Mouse (Mus musculus): ENCODE measurements at regions not wholly inside any gene's neighbourhood (a gene's known extent, or its start where the extent isn't known, plus 50 kb on each side); places are given as distances from the start of the nearest gene placed in this dataset.
"Not testable (repeated sequence)": the region's sequence is repeated elsewhere in the genome, so short reads cannot be mapped to it uniquely, and the experiment has no call there.

DNA sequence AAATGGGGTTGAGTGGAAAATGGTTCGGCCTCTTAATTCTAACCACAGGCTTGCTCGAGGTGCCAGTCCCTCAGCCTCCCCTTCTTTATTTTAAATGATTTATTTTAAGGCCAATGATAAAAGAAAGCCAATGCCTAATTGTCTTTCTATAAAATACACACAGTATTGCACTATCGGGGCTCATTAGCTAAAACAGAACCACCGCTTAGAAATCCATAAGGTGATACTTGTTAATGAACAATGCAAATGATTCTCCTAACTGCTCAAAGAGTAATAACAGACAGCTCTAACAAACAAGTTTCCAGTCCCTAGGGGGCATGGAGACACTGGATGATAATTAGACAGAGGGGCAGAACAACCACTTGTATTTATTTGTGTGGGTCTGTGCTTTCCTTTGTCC lies 58.8 kb downstream of the Emx2 start:
- DNase-seq, result no peak

GRCm38 (mm10) chr19:59519156-59519555 lies 61.0 kb downstream of the Emx2 start:
- no peak for DNase-seq

DNA sequence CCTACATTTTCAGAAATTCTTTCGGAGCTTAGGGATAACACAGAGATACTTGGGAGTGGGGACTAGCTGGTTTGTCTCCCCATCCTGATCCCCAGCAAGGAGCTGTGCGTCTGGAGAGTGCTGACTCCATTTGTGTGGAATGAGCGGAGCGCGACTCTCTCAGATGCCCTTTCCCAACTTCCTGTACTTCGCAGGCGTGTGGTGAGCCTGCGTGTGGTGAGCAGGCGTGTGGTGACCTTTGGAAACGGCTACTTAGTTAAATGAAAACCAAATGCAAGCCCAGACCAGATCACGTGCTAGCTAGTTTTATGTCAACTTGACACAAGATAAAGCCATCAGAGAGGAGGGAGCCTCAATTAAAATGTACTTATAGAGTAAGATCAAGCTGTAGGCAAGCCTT lies 64.0 kb downstream of the Emx2 start:
- peak; percentile 56 to 66 for DNase-seq

DNA sequence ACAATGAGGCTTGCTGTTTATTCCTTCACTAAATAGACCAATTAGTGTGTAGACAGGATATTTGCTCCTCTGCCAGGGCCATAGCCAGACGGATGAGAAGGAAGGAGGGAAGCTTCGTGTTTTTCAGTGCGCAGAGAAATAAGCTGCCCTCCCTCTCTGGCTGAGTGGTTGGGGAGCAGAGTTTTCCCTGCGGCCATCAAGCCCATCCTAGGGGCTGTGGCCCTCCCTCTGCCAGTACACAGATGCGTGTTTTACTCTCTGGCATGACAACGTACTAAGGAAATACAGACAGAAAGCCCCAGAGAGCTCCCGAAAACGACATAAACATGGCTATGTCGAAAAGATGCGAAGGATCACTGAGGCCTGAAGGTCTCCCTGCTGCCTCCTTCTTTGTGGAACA lies 65.2 kb downstream of the Emx2 start:
- DNase-seq, result no peak

DNA sequence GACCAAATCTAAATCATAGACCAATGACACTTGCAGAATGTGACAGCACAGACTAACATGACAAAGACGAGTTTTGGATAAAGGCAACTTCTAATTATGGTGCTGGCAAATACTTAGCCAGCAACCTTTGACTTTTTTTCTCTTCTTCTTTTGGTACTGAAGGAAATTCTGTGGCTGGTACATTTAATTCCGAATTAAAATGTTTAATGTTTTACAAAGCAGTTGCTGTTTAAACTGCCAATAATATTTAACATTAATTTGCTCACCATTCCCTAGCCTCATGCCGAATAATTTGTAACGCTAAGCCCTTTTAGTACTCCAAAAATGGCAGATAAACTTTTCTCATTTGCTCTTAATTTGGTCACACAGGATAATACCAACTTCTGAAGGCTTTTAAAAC lies 105.9 kb downstream of the Emx2 start:
- DNase-seq, result no peak

- DNase-seq, result no peak
Measured at GRCm38 (mm10) chr19:59568907-59569306, 110.7 kb downstream of the Emx2 start.

DNA sequence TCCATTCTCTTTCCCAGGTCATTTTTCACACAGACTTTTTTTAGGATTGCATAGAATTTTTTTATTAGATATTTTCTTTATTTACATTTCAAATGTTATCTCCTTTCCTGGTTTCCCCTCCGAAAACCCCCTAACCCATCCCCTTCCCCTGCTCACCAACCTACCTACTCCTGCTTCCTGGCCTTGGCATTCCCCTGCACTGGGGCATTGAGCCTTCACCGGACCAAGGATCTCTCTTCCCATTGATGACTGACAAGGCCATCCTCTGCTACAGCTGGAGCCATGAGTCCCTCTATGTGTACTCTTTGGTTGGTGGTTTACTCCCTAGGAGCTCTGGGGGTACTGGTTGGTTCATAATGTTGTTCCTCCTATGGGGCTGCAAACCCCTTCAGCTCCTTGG lies 111.4 kb downstream of the Emx2 start:
- DNase-seq, result not testable (repeated sequence)

DNA sequence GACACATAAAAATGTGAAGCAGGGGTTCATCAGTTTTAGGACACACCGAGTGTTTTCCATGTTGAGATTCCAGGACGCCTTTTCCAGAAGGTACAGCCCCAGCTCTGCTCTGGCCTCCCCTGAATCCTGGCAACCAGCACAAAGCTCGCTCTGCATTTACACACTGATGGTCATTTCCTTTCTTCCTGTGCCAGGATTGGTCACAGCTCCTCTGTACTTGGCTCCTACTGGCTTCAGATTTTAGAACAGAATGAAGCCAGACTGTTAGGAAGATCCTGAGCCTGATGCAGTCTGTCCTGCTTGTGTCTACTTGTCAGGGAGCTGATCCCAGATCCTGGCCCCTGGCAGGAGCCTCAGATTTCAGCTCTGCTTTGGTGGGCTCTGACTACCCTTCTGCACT lies 116.2 kb downstream of the Emx2 start:
- DNase-seq, result no peak

GRCm38 (mm10) chr19:59577886-59578285 lies 119.7 kb downstream of the Emx2 start:
- no peak for DNase-seq

DNA sequence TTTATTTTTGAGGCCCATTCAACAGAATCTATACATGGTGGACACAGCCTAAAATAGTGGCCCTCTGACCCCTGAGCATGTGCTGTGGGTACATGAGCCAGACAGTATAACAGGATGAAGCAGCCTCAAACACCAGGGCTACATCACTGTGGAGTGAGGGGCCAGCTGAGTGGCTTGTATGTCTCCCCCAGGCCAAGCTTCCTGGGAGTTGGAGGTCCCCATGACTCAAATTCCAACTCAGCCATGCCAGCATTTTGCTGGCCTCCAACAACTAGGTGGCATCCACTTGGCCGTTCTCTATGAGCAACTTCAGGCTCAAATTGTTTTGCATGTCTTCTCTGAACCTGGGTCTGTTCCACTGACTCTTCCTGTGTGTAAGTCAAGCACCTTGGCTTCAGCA lies 121.5 kb downstream of the Emx2 start:
- no peak for DNase-seq

DNA sequence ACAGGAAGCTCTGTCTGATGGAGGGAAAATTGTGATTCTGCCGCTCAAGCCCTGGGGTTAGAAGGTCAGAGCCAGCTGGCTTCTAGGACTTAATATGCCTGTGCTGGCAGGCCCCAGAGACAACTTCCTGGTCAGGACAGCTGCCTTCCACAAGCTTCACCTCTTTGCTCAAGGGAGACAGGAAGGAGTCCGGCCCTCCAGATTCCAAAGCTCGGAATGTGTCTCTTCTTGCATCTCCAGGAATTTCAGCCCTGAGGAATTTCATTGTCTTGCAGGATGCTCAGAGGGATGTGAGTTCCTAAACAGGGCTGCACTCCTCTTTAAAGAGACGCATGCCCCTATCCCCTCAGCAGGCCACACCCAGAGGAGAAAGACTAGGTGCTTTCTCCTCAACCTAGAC lies 127.7 kb downstream of the Emx2 start:
- no peak for DNase-seq

DNA sequence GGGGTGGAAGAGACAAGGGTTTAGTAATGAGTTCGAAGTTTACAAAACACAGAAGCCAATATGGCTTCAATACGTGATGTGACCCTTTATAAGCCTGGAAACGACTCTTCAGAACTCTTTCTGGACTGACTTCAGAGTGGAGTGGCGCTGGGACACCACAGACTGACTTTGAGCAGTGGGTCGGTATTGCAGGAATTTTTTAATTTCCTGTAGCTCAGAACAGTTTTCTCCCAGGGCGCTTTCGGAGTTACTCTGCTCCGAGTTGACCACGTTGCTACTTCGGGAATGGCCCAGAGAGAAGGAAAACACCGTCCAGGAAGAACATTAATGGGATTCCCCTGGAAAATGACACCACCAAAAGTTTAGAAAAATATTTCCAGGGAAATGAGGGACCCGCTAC lies 129.1 kb downstream of the Emx2 start:
- DNase-seq, result no peak

- peak; percentile 80 for DNase-seq
Measured at GRCm38 (mm10) chr19:59588068-59588522, 129.9 kb downstream of the Emx2 start.

DNA sequence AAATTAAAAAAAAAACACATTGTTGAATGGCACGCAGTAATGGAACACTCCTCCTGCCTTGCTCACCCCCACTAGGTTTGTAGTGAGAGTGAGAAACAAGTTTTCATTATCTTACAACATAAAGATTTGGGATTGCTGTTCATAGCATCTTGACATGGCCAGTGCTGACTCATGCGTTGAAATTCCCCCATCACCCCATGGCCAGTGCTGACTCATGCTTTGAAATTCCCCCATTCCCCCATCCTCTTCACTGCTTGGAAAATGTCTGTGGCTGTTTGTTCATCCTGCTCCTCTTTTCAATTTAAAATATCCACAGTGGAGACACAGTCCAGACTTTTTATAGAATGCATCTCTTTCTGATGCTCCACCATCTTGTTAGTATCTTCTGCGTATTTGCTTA lies 131.8 kb downstream of the Emx2 start:
- DNase-seq, result no peak

DNA sequence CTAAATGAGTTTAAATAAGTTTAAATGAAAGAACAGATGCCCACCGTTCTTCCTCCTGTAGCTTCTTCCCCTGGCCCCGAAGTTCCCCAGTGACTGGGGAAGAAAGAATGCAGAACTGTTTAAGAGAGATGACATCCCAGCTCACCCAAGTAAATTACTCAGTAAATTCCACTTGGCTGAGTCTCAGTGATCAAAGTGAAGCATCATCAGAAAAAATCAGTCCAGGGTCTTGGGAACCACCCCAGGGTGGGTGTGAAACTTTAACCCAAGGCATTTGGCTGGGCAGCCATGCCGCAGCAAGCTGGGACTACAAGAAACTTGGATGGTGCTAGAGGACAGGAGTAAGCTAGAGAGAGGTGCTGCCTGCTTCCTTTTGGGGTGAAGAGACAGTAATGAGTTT lies 133.9 kb downstream of the Emx2 start:
- DNase-seq, result no peak

DNA sequence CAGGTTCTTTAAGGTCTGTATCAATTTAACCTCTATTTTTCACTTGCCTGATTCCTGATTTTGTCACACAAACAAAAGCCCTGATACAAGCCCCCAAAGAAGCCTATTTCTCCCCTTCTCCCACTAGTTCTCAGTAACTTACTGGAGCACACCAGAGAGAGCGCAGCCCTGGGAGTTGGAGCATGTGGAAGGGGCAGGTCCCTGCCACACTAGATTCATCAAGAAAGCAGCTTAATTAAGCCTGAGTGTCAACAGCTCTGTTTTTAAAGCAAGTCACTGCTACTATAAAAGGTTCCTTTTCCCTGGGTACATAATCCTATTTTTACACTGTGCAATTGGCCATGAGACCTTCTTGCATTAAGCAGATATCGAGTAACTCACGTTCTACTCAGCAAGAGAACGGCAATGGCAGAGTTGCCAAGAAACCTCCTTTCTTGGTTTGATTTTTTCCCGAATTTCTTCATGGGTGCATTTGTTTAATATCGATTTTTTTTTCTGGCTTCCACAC lies 166.2 kb downstream of the Emx2 start:
- DNase-seq, result no peak

DNA sequence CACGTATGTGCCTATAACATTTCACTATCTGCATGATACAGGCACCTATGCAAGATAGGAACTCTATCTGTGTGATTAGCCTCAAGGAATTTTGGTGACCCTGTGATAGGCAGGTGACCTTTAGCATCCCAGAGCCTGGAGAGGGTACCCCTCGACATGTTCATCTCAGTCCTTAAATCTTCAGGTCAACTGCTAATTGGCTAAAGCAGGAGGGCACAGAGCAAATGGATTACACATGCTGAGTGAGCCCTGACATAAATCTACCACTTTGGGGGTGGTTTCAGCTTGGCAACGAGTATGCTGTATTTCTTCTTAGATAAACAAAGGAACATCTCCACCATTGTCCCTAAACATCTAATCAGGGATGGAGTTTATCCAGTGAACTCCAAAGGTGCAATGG lies 169.5 kb downstream of the Emx2 start:
- DNase-seq, result no peak

DNA sequence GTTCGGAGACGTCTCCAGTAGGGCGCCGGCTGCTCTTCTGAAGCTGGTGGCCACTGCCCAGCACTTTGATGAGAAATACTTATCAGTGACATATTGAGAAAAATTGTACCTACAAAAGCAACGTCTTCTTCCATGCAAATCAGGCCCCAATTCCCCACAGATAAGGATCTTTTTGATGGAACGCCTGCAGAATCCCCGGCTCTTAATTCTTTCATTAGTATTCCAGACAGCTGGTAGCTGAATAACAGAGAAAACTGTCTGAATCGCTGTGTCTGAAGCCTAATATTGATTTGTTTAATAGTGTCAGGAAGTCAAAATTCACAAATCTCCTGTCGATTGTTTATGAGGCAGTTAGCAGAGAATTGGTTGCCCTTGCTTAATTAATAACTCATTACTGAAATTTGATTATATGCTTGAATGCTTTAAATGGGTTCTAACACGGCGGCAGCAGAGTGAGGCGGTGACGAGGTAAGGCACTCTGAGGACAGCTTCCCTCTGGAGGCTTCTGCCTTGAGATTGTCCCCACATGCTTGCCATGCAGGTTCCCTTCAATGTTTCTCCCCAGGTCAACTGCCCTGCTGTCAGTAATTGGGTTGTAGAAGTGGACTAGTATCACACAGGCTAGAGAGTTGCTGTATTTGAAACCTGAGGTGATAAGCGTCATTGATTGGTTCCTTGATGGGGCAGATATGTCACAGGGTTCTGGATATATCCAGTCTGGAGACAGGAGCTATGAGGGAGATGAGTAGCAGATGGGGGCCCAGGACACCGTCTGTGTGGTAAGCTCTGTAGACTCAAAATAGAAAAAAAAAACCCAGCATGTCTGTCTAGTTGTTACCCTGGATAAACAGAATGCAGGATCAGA lies 170.4 kb downstream of the Emx2 start:
- peak; percentile 41 to 48 for DNase-seq

DNA sequence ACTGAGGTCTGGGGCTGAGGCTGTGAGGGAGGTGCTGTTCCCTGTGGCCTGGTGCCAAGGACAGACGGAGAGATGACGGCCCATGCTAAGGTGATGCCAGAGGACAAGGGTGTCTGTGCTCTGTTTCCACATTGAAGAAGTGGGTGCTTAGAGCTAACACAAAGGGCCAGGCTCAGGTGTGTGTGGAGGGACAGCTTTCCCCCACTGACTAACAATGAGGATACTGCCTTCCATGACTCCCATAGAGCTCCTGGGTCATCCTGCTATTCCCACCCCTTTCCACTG lies 170.9 kb downstream of the Emx2 start:
- peak; percentile 14 to 37 for DNase-seq

- DNase-seq, result peak; percentile 25 to 27
Measured at GRCm38 (mm10) chr19:59630095-59630494, 171.9 kb downstream of the Emx2 start.

GRCm38 (mm10) chr19:59630706-59631105 lies 172.5 kb downstream of the Emx2 start:
- peak; percentile 5 to 53 for DNase-seq

DNA sequence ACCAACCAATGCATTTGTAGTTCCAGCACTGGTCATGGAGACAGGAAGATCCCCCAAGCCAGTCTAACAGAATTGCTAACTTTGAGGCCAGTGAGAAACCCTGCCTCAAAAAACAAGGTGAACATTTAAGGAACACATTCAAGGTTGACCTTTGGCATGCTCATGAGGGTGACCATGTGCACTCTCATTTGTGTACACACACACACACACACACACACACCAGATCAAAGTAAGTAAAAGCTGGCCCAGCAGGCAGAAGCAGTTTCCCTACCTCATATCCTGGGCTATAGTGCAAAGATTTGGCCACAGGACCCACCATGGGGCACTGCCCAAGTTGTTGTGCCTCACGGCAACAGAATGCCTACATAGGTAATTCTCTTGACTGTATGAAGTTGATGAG lies 173.4 kb downstream of the Emx2 start:
- peak; percentile 42 to 46 for DNase-seq

DNA sequence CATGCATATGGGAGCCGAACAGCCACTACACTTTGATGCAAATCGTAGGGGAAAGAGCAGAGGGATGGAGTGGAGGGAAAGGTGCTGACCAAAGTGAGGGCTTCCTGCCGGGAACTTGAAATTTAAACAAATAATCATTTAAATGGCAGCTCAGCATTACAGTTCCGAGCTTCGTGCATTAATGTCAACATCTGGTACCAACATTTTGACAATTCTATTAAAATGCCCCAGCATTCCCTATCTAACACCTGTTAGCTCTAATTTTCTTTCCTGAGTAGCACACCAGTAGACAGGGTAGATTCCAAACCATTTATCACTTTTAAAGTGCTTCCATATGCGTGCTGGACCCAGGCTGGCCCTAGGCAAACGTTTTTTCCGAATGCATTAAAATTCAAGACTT lies 178.1 kb downstream of the Emx2 start:
- no peak for DNase-seq

- DNase-seq, result peak; percentile 71 to 75
Measured at GRCm38 (mm10) chr19:59642606-59643005, 184.4 kb downstream of the Emx2 start.

DNA sequence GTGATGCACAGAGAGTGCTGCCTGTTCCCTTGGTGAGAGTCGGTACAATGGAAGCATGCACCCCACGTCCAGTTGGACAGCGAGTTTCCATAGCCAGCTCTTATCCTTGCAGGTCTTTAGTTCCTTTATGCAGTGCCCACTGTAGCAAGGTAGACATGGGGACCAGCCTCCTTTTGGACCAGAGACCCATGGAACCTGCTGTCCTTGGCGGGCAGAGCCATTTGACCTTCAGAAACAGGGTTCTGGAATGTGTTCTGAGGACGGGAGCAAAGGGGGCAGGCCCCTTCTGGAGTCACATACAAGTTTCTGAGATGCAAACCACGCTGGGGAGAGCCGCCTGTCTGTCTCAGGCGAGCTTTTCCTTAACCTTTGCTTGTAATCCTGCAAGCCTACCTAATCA lies 188.1 kb downstream of the Emx2 start:
- no peak for DNase-seq

Measured in kidney, postnatal 36 days (tissue).